Mouse (Mus musculus): Measurements from ENCODE around the gene Mark2.
A peak's percentile ranks its signal among the peaks of the same experiment; 100 is the strongest.

The Mark2 gene

DNA sequence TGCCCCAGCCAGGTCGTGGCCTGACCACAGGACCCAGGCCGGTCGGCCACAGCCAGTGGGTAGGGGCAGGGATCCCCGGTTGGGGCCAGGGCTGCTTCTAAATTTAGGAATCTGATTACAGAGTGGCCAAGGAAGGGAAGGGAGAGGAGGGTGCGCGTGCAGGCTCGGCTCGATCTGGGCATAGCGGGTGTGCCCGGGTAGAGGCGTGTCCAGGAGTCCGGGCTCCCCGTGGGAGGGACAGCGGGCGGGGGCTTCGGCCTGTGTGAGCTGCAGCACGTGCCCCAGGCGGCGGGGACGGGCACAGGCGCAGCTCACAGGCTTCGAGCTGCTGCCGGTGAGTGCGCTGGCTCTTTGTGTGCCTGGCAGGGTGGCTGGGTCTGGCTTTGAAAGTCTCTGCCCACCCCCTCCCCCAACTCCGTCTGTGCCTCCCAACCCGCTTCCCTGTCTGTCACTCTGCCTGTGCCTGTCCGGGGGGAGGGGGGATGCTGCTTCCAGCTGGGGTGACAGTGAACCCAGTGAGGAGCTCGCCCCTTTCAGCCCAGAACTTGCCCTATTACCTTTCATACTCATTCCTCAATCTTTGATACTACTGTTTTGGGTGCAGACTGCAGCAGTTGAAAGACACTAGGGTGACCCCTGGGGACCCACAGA is 74.4 kb downstream of the Mark2 start, which contains the start of gene Rcor2:
Gene Rcor2, plus strand, starts transcription at position 235 of the 651 bp plus-strand sequence.
- DNase-seq (ENCODE audit: low spot score in 2 of 2): peak; percentile 29 to 46

DNA sequence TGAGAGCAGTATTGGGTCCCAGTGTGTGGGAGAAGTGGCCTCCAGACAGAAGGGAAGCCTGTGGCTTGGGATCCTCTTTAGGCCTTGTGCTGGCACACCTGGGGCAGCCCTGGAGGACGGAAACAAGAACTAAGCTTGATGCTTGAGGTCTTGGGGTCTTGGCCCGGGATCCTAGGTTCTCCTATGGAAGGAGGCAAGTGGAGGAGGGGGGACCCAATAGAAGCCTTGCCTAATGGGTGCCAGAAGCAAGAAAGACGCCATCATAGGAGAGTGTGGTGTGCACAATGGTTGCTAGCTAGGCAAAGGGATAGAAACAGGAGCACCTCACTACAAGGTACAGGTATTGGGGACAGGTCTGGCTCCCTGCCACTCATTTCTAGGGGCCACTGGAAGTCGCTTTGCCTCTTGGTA is 75.2 kb downstream of the Mark2 start:
- peak in 1 of 2 experiments; percentile 25 for DNase-seq (ENCODE audit: low spot score in 2 of 2)

DNA sequence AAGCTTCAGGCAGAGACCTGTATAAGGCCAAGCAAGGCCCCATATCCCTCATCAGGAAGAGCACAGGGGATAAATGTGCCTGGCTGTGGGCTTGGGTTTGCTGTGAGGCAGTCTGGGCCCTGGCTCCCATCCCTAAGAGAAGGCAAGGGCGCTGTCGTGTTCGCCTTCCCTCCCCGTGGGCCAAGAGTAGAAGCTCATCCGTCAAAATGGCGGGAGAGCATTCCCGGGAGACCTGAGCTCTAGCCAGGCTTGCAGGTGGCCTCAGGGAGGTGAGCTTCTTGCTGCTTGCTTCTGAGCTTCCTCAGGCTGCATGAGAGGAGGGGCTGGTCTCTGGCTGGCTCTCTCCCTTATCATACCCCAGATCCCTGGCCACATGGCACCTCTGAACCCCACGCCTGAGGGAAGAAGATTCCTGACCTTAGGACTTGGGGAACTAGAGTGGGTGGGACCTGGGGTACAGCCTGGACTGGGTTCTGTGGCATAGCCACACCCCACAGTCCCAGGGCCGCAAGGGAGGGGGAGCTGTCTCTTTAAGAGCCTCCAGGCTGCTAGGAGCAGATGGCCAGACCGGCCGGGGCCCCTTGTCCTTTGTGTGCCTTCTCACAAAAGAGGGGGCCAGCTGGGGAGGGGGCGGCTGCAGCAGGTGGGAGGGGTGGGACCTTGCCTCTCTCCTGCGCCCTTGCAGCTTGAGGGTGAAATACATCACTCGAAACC is 76.0 kb downstream of the Mark2 start:
- peak in 1 of 2 experiments; percentile 34 for DNase-seq (ENCODE audit: low spot score in 2 of 2)

DNA sequence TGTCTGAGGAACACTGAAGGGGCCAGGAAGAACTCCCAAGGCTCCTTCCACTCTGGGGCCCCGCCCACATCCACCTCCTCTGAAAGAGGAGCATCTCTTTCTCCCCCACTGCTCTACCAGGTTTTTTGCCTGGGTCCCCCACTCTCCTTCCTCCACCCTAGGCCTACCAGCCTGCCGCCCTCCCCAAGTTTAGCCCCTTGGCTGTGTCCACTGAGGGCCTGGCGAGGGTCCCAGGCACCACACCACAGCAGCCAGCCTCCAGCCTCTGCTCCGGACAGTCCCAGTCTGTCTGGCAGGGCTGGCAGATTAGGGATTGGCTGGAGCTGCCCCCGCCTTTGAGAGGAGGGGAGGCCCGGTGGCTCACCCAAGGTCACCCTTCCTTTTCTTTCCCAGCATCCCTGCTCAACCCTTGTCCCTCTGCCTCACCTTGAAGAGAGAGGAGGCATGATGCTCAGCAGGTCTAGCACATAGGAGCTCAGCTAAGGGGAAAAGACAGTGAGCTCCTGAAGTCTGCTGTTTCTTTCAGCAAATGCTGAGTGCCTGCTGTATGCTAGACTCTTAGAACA is 76.8 kb downstream of the Mark2 start:
- DNase-seq (ENCODE audit: low spot score in 2 of 2): peak in 1 of 2 experiments; percentile 22

DNA sequence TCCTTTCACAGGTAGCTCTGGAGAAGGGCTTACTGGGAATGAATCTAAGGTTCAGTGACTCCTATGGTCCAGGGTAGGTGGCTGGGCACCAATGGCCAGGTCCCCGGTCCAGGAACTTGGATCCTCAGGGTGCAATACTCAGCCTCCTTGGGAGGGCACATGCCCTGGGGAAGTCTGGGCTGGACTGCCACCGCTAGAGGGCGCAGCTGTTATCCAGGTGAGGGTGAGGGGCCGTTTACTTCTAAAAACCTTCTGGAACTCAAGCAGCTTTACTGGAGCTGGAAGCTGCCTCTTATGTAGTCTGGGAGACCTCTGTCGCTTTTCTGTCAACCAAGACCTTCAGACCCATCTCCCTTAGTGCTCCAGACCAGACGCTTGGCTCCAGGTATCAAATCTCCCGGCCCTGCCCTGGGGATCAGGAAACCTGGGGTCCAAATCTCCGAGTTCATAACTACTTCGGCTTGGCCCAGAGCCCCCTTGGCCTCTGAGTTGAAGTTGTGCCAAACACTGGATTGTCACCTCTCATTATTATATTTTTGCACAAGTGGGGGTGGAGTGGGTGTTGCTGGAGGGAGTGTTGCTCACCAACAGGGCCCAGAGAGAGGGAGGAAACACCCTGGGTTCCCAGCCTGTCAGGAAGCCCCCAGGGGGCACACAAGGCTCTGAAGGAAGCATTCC is 77.4 kb downstream of the Mark2 start:
- DNase-seq (ENCODE audit: low spot score in 2 of 2): peak; percentile 79 to 90

DNA sequence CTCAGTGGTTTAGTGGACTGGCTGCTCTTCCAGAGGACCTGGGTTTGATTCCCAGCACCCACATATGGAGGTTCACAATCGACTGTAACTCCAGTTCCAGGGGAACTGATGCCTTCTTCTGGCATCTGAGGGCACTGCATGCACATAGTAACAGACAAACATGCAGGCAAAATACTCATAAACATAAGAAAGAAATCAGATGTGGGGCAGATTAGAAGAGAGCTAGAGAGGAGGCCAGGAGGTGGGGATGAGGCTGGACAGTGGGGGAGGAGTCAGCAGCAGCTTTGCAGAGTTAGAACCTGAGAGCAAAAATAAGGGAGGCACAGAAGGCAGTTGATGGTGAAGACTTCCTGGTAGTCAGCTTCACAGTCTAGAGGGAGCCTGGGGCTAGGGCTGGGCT is 79.1 kb downstream of the Mark2 start:
- DNase-seq (ENCODE audit: low spot score in 2 of 2): no peak

DNA sequence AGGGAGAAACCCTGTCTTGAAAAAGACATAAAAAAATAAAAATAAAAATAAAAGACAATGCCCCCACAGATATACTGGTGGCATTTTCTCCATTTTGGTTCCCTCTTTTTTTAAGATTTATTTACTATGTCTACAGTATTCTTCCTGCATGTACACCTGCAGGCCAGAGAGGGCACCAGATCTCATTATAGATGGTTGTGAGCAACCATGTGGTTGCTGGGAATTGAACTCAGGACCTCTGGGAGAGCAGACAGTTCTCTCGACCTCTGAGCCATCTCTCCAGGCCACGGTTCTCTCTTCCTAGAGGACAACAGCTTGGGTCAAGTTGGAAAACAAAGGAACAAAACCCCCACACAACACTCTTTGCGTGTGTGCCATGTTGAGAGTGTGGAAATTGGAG is 79.7 kb downstream of the Mark2 start:
- no peak for DNase-seq (ENCODE audit: low spot score in 2 of 2)

DNA sequence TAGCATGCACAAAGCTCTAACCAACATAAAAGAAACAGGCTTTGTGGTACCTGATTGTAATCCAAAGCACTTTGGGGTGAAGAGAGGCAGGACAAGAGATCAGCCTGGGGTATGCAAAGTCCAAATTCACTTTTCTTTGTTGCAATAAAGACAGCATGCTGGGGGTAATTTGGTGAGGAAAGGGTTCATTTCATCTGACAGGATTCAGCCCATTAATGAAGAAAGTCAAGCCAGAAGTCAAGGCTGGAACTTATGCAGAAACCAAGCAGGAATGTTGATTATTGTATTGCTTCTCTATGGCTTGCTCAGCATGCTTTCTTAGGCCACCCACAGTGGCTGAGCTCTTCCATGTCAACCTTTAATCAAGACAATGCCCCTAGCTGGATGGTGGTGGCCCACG is 80.2 kb downstream of the Mark2 start:
- no peak for DNase-seq (ENCODE audit: low spot score in 2 of 2)

DNA sequence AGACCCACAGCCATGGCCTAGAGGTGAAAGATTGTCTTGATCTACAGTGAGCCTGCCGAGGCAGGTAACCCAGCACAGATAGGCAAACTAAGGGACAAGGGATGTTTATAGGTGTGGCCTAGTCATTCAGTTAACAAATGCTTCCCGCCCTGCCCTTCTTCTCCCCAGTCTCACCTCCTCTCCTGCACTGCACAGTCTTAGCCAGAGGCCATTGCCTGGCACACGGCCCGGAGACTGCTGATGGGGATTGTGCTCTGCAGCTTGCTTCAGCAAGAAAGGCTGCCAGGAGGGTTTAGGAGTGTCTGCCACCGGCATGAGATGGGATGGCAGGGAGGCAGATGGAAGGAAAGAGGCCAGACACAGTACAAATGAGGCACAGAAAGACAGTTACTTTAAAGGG is 83.8 kb downstream of the Mark2 start:
- no peak for DNase-seq (ENCODE audit: low spot score in 2 of 2)

DNA sequence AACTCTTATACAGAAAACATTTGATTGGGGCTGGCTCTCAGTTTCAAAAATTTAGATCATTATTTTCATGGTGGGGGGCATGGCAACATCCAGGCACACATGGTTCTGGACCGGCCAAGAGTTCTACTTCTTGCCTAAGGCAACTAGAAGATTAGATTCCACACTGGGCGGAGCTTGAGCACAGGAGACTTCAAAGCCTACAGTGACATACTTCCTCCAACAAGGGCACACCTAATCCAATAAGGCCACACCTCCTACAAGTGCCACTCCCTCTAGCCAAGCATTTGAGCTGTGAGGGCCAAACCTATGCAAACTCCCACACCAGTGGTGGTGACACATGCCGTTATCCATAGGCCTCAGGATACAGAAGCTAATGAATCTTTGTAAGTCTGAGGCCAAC is 95.6 kb downstream of the Mark2 start:
- no peak for DNase-seq (ENCODE audit: low spot score in 2 of 2)

DNA sequence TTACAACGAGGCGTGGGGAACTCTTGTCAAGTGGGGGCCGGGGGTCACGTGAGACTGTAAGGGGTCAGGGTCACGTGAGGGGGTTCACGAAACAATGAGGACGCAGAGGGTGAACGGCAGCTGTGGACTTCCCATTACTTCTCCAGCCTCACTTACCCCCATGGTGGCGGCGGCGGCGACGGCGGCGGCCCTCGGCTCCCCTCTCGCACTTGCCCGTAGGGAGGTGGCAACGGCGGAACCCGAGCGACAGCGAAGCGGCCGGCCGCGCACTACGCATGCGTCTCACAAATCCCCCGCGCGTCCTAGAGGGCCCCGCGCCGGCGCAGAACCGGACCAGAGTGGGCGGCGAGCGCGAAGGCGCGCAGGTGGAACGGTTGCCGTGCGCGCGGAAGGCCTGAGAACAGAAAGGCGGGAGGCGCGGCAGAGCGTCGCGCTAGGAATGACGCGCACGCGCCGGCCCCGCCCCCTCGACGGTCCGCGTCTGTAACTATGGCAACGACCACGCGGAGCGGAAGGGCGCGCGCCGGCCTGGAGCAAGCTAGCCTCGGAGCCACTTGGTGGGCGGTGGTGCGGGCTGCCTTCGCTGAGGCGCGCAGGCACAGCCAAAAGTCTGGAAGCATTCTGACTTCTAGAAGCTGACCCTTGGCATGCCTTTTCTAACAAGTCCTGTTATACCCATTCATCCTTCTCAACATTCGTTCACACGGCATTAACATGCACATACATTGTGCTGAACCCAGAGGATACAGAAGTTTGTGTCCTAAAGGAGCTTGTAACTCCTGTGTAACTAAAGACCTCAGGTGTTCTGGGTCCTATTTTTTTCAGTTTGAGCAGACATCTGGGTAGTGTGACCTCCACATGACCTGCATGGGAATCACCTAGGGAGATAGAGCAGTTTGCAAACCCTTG is 100.6 kb downstream of the Mark2 start, which contains the start of gene Naa40:
Gene Naa40, minus strand, starts transcription at position 402 of the 909 bp plus-strand sequence.
- DNase-seq (ENCODE audit: low spot score in 2 of 2): peak; percentile 84 to 96

DNA sequence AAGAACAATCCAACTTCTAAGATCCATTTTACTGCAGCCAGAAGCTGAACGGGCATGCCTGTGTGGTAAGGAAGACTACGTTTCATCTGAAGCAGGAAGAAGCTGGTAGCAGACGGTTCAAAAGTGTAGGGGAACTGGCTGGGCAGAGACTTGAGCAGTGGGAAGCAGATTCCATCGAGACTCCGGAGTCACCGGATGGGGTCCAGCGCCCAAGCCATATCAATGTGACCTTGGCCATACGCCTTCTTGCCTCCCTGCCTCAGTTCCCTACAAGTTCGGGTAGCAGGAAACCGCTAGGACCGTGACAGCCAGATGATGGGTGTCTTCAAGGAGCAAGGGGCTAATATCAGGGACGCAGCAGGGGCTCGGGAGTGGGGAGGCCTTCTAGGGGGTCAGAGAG is 101.4 kb downstream of the Mark2 start:
- DNase-seq (ENCODE audit: low spot score in 2 of 2): peak in 1 of 2 experiments; percentile 47

DNA sequence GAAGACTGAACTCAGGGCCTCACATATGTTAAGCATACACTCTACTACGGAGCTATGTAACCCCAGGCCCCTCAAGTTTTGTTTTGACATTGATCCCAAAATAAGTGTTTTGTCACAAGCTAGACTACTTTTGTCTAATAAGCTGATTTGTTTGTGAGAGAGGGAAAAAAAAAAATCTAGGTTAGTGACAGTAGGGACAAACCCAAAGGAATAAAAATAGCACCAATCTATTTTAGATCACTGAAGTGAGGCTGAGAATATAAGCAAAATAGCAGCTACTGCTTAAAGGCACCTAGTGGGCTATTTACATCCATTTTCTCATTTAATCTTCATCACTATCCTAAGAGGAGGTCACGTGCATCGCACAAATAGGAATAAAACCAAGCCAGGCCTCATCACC is 102.1 kb downstream of the Mark2 start:
- no peak for DNase-seq (ENCODE audit: low spot score in 2 of 2)

DNA sequence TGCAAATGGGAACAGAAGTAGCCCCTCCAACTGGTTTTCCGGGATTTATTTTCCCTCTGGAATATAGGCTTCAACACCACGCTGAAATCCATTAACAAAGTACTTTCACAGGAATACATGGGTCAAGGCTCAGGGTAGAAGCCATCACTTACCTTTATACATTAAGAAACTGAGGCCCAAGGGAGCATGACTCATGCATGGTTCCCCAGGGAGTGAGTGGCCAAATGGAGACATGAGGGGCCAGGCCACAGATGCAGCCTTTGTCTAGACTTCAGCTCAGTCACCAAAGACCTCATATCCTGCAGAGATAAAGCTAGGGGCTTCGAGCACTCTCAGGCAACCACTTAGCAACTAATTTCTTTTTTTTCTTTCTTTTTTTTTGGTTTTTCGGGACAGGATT is 104.9 kb downstream of the Mark2 start:
- no peak for DNase-seq (ENCODE audit: low spot score in 2 of 2)

DNA sequence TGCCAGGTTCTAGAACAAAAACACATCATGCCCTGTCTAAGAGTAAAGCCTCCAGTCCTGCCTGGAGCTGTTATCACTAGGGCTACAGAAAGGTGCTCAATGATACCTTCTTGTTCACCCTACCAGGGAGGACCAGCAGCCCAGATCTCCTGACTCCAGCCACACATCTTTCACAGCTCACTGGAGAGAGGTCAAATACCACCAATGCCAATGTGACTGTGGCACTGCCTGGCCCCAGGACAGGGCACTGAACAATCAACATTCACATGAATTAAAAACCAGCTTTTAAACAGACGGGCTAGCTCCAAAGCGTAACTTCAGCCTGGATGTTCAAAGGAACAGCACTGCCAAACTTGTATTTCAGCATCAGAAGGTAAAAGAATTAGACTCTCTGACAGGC is 105.6 kb downstream of the Mark2 start:
- no peak for DNase-seq (ENCODE audit: low spot score in 2 of 2)

DNA sequence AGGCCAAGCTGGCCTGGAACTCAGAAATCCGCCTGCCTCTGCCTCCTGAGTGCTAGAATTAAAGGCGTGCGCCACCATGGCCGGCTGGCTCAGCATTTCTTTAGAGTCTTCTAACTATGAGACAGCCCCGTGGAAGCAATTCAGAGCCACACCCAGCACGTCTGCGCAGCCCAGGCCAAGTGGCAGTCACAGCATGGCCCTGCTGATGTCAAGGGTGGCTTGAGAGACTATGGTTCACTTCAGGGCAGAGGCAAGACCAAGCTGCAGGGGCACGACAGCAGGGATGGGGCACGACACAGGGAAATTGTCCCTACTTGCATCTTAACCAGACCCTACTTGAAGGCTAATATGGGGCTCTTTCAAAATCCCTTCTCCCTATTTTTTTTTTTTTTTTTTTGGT is 106.2 kb downstream of the Mark2 start:
- no peak for DNase-seq (ENCODE audit: low spot score in 2 of 2)

DNA sequence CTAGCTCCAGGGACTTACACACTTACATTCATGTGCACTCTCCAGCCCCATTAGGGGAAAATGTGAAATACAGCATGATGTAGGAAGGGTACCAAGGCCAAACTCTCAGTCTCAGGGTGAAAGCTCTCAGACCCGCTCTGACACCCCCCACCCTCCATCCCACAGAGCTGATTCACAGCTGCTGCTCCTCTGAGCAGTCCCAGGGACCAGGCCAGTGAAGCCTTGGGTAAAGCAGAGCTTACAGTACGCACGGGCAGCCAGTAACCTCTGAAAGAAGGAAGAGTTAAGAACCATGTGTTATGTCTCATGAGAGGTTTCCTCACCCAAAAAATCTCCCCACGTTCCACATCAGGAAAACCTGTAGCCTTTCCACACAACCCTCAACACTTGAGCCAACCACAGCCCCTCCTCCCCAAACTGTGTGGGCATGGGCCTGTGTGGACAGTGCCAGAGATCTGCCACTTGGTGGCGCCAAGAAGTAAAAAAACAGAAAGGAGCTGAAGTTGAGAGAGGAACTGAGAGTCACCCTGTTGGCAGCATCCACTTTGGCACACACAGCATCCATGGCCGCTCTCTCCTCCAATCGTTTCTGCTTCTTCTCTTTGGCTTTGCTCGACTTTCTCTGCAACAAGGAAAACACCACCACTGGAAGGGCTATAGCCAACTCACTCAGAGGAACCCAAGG is 107.0 kb downstream of the Mark2 start:
- peak; percentile 54 to 82 for DNase-seq (ENCODE audit: low spot score in 2 of 2)

DNA sequence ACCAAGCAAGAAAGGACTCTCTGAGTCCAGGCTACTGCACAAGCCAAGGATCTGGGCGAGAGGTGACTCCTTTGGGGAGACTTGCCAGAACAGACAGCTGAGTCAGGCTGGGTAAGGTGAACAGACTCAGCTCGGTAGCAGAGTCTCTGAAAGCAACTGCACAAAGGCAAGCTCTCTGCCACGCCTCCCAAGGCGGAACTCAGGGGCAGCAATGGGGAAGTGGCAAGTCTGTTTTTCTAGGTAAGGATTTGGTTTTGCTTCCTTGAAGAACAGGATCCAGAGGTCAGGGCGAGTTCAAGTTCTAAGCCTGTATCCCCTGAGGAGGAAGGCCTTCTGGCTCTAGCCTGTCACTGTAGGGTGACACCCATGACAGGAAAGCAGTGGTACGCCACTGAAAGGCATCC is 115.1 kb downstream of the Mark2 start:
- DNase-seq (ENCODE audit: low spot score in 2 of 2): peak in 1 of 2 experiments; percentile 58

All from spleen, postnatal 10 days (tissue).